Mouse (Mus musculus): ENCODE results near the gene Tmem11. TPM values are rescaled to one million over a fixed set of nuclear protein-coding genes. Genes with fewer than 3 reads are reported as not detected.
A peak's percentile ranks its signal among the peaks of the same experiment; 100 is the strongest.

Tmem11 gene
- total RNA-seq (2018; cell fraction: chromatin; rRNA removed): 10 to 100 TPM in 11 of 26 experiments, 1 to 10 TPM in 15; 4.6 to 15.0 (median 9.0) TPM
- total RNA-seq (2018; cell fraction: cytosol; rRNA removed): 10 to 100 TPM; 14.3 to 34.9 (median 24.2) TPM
- total RNA-seq (2018; cell fraction: nucleus; rRNA removed): 10 to 100 TPM in 18 of 26 experiments, 1 to 10 TPM in 8; 6.1 to 25.8 (median 14.1) TPM
- 18.3 to 26.9 TPM (median 20.6 TPM) in 3 replicates for polyA plus RNA-seq (2018)

DNA sequence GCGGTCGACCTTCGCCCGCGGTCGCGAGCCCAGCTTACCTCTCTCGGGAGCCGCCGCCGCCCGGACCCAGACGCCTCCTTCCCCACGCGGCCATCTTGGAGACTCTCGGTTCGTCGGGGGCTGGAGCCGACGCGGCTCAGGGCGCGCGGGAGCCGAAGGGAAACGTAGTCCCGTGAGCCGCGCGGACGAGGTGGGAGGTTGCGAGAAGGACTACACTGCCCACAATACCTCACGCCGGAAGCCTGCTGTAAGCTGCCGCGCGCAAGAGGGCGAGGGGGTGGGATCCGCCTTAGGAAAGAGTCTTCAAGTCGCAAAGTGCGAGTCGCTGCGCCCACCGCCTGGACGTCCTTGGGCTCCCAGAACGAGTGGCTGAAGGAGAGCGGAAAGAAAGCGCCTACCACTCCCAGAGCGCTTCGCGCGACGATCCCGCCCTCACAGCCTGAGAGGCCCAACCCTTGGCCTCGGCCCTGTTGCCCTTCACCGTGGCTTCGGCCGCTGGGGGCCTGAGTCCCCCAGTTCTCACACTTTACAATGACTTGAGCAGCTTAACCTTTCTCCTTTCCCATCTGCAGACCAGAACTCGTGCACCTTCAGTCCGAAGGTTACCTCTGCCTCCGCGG is at the start of gene Tmem11:
Gene Tmem11, minus strand, starts transcription at position 598 of the 620 bp plus-strand sequence.
- Histone ChIP-seq H3K36me3 (ENCODE audit: inconsistent target) (no peaks in the 10 kb centered on the region), H3K79me2 (ENCODE audit: inconsistent target) (peaks cover 47% of the 10 kb centered on the region), H3K27ac (peak within 1 kb of the TSS; percentile 82), H3K4me3 (ENCODE audit: inconsistent target) (peak within 1 kb of the TSS; percentile 73)
- under 1% methylated on average over 60 of the region's 62 CpGs for WGBS (ENCODE audit: missing documents)

DNA sequence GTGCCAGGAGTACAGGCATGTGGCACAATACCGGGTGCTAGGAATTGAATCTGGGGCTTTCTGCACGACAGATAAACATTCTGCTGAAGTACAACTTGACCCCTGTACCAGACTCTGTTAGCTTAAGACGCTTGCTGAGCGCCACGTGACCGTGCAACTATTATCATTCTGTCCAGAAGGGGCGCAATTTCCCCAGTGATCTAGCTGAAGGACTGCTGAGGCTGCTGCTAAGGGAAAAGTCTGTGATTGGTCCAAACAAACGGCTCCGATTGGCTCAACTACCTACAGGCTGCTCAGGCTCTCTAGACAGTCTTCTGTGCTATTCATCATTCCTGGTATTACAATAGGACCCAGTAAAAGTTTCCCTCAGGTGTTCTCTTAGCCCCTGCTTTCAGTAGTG is 48.2 kb upstream of the Tmem11 start:
- Histone ChIP-seq H3K27ac (no peak overlapping the region), H3K79me2 (ENCODE audit: inconsistent target) (peaks cover 10% of the 10 kb centered on the region), H3K4me3 (ENCODE audit: inconsistent target) (no peak overlapping the region), H3K36me3 (ENCODE audit: inconsistent target) (no peaks in the 10 kb centered on the region)
- 4% methylated on average over 9 of the region's 9 CpGs for WGBS (ENCODE audit: missing documents)

DNA sequence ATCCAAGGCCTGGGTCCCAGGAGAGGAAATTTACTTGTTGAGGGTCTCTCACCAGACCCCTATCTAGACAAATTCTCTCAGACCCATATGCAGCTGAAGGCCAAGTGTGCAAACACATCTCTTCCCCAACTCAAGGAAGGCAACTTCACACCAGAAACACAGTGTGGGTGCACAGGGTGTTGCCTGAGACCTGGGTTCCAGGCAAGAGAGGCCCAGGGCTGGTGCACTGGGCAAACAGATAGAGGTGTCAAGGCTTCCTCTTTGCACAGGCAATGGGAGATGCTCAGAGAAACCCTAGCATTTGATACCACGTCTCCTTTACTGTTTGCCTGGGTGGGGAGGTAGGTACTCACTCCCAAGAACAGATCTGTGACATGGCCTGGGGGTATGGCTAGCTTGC is 45.9 kb upstream of the Tmem11 start:
- 90% methylated on average over 1 of the region's 1 CpGs for WGBS (ENCODE audit: missing documents)
- H3K36me3 ChIP-seq (ENCODE audit: inconsistent target): no peaks in the 10 kb centered on the region
- peaks cover 6% of the 10 kb centered on the region; the same call in 1 of the 2 replicates for H3K79me2 ChIP-seq (ENCODE audit: inconsistent target)
- H3K27ac ChIP-seq: no peak overlapping the region
- no peak overlapping the region for H3K4me3 ChIP-seq (ENCODE audit: inconsistent target)

DNA sequence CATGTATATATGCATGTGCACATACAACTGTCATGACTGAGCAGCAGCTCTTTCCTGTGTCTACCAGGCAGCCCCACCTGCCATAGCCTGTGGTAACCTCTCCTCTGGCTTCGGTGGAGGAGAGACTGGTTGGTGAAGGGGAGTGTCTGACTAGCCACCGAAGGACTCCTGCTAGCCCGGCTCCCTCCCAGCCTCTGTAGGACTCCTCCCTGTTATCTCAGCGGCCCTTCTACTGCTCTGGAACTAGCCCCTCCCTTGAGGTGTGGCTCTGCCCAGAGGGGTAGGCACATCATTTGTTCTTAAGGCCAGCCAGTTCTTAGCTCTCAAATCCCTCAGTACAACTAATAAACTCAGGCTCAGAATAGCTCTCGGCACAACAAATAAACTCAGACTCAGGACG is 45.4 kb upstream of the Tmem11 start:
- Histone ChIP-seq H3K4me3 (ENCODE audit: inconsistent target) (no peak overlapping the region), H3K27ac (no peak overlapping the region), H3K79me2 (ENCODE audit: inconsistent target) (peaks cover 1% of the 10 kb centered on the region; the same call in 1 of the 2 replicates), H3K36me3 (ENCODE audit: inconsistent target) (no peaks in the 10 kb centered on the region)
- 90% methylated on average over 6 of the region's 6 CpGs for WGBS (ENCODE audit: missing documents)

DNA sequence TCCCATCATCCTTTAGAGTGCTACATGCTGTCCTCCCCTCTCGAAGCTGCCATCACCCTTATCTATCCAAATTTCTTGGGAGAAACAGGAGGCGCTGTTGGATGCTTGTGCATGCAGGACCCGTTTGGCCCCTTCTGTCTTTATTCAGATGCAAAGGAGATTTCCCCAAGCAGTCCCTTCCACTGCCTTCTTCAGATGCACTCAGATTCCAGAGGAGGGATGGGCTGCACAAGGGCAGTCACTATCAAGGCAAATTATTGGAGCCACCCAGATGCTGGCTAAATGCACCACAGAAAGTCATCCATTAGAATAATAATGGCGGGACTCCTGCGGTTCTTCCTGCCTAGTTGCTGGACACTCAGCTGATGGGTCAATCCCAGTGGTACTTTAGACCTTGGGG is 43.9 kb upstream of the Tmem11 start:
- H3K27ac ChIP-seq: no peak overlapping the region
- H3K36me3 ChIP-seq (ENCODE audit: inconsistent target): no peaks in the 10 kb centered on the region
- 96% methylated on average over 5 of the region's 5 CpGs for WGBS (ENCODE audit: missing documents)
- H3K79me2 ChIP-seq (ENCODE audit: inconsistent target): no peaks in the 10 kb centered on the region
- H3K4me3 ChIP-seq (ENCODE audit: inconsistent target): no peak overlapping the region

DNA sequence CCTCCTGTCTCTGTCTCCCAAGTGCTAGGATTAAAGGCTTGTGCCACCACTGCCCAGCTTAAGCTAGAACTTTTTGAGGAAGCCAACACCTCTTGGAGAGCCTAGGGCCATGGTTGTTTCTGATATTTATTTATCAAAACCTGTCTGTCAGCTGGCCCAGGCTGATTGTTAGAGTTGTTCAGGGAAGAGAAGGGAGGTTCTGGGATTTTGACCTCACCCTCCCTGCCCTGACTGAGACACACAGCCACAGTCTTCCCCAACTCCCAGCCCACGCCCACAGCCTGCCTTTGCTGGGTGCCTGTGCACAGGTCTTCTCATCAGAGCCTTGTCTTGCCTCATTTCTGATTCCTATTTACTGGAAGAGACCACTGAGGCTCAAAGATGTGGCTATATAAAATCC is 43.1 kb upstream of the Tmem11 start:
- no peaks in the 10 kb centered on the region for H3K36me3 ChIP-seq (ENCODE audit: inconsistent target)
- WGBS (ENCODE audit: missing documents): 100% methylated on average over 1 of the region's 1 CpGs

DNA sequence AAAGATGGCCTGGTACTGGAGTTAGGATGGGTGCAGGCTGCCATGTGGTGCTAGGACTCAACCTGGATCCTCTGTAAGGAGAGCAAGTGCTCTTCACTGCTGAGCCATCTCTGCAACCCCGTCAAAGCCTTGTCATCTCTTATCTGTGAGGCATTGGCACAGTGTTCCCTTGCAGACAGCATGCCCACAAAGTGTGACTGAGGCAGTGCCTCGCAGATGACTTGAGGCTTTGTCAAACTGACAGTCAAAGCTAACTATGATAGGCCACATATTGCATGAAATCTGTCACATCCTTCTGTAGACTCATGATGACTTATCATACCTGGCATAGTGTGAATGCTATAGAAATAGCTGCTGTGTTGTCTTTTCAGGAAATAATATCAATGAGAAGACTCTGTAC is 40.9 kb upstream of the Tmem11 start:
- H3K79me2 ChIP-seq (ENCODE audit: inconsistent target): no peaks in the 10 kb centered on the region
- no peaks in the 10 kb centered on the region for H3K36me3 ChIP-seq (ENCODE audit: inconsistent target)
- WGBS (ENCODE audit: missing documents): 100% methylated on average over 2 of the region's 2 CpGs
- H3K27ac ChIP-seq: no peak overlapping the region
- H3K4me3 ChIP-seq (ENCODE audit: inconsistent target): no peak overlapping the region

More for the DNA sequence above, 43.1 kb upstream of the Tmem11 start:
- H3K27ac ChIP-seq: no peak overlapping the region
- H3K4me3 ChIP-seq (ENCODE audit: inconsistent target): no peak overlapping the region
- no peaks in the 10 kb centered on the region for H3K79me2 ChIP-seq (ENCODE audit: inconsistent target)

DNA sequence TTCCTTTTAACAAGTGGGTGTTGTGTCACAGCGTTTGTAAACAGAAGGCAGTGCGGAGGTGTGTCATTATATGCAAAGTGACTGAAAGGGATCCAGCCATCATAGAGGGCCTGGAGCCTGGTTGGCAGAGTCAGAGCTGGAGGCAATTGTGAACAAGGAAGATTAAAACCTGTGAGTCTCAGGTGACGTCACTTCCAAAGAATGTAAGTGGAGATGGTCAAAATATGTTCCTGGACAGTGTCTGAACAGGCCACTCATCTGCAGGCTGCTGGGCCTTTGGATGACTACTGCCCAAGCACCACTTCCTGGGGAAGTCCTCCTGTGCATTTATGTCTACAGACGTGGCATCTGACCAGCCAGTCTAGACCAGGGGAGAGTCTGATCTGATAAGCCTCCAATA is 36.1 kb upstream of the Tmem11 start:
- Histone ChIP-seq H3K36me3 (ENCODE audit: inconsistent target) (no peaks in the 10 kb centered on the region), H3K79me2 (ENCODE audit: inconsistent target) (peaks cover 26% of the 10 kb centered on the region; the same call in 1 of the 2 replicates), H3K27ac (no peak overlapping the region), H3K4me3 (ENCODE audit: inconsistent target) (no peak overlapping the region)
- WGBS (ENCODE audit: missing documents): 80% methylated on average over 4 of the region's 4 CpGs

DNA sequence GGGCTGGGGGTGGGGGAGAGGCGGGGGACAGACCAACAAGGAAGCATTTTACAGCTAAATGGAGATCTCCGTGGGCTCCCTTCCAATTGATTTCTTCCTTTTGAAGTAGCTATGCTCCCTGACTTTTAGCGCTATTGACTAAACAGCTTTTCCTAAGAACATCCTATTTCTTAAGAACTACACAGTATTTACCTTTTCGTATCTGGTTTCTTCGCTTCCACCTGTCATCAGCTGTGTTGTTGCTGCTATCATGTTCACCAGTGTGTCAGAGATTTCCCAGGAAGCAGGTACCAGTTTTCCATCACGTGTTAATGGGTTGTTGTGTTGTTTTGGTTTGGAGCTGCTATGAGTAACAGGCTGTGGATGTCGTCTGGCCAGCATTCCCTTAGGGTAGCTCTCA is 35.4 kb upstream of the Tmem11 start, which contains the start of gene Natd1:
Gene Natd1, minus strand, starts transcription at position 260 of the 400 bp plus-strand sequence.
- Histone ChIP-seq H3K36me3 (ENCODE audit: inconsistent target) (no peaks in the 10 kb centered on the region), H3K4me3 (ENCODE audit: inconsistent target) (peak within 1 kb of the TSS; percentile 36), H3K79me2 (ENCODE audit: inconsistent target) (peaks cover 33% of the 10 kb centered on the region; the same call in 1 of the 2 replicates), H3K27ac (peak within 1 kb of the TSS; percentile 41)
- WGBS (ENCODE audit: missing documents): 53% methylated on average over 7 of the region's 7 CpGs

- WGBS (ENCODE audit: missing documents): under 1% methylated on average over 81 of the region's 86 CpGs
- Histone ChIP-seq H3K4me3 (ENCODE audit: inconsistent target) (peak overlapping the region; percentile 71), H3K27ac (peak overlapping the region; percentile 41), H3K79me2 (ENCODE audit: inconsistent target) (peaks cover 41% of the 10 kb centered on the region; the same call in 1 of the 2 replicates), H3K36me3 (ENCODE audit: inconsistent target) (no peaks in the 10 kb centered on the region)
Observed at GRCm38 (mm10) chr11:60913301-60914196, 34.5 kb upstream of the Tmem11 start.

GRCm38 (mm10) chr11:60912525-60912973 is 33.5 kb upstream of the Tmem11 start:
- Histone ChIP-seq H3K4me3 (ENCODE audit: inconsistent target) (peak overlapping the region; percentile 71), H3K36me3 (ENCODE audit: inconsistent target) (no peaks in the 10 kb centered on the region), H3K27ac (peak overlapping the region; percentile 22), H3K79me2 (ENCODE audit: inconsistent target) (peaks cover 41% of the 10 kb centered on the region; the same call in 1 of the 2 replicates)
- WGBS (ENCODE audit: missing documents): 26% methylated on average over 7 of the region's 7 CpGs

DNA sequence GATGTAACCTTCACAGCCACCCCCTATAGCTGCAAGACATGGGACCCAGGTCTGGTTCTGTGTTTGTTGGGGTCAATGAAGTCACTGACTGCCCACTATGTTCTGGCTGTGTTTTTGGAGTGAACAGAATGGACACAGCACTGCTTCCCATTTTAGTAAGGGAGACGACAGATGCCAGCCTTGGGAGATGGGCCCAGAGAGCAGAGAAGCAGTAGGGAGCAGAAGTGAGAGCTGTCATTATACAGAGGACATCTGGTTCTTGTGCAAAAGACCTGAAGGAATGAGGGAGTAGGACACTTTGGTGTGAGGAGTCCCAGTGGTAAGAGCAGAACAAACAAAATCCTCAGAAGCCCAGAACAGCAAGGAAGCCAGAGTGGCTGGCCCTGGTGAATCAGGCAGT is 30.6 kb upstream of the Tmem11 start:
- peaks cover 41% of the 10 kb centered on the region; the same call in 1 of the 2 replicates for H3K79me2 ChIP-seq (ENCODE audit: inconsistent target)
- H3K36me3 ChIP-seq (ENCODE audit: inconsistent target): peaks cover 21% of the 10 kb centered on the region
- WGBS (ENCODE audit: missing documents): 75% methylated on average over 1 of the region's 1 CpGs
- no peak overlapping the region for H3K4me3 ChIP-seq (ENCODE audit: inconsistent target)
- no peak overlapping the region for H3K27ac ChIP-seq

DNA sequence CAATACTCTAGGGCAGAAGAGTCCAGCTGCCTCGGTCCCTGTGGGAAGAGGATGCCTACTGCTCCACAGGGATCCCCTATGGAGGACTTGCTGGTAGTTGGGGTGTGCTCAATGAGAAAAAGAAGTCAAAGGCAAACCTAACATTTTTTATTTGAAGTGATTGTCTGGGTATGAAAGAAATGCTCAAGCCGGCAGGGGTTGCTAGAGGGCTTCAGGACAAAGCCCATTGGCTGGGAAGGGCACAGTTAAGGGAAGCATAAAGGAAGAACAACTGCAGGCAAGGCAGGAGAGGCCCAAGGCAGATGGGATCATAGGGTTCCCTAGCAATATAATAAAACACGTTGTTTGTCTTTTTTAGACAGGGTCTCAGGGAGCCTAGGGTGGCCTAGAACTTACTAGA is 29.0 kb upstream of the Tmem11 start:
- no peak overlapping the region for H3K27ac ChIP-seq
- peaks cover 40% of the 10 kb centered on the region; the same call in 1 of the 2 replicates for H3K79me2 ChIP-seq (ENCODE audit: inconsistent target)
- WGBS (ENCODE audit: missing documents): 93% methylated on average over 3 of the region's 3 CpGs
- peaks cover 25% of the 10 kb centered on the region for H3K36me3 ChIP-seq (ENCODE audit: inconsistent target)
- no peak overlapping the region for H3K4me3 ChIP-seq (ENCODE audit: inconsistent target)

GRCm38 (mm10) chr11:60906449-60906848 is 27.4 kb upstream of the Tmem11 start:
- H3K27ac ChIP-seq: no peak overlapping the region
- peaks cover 27% of the 10 kb centered on the region; the same call in 1 of the 2 replicates for H3K79me2 ChIP-seq (ENCODE audit: inconsistent target)
- 88% methylated on average over 4 of the region's 4 CpGs for WGBS (ENCODE audit: missing documents)
- H3K4me3 ChIP-seq (ENCODE audit: inconsistent target): no peak overlapping the region
- H3K36me3 ChIP-seq (ENCODE audit: inconsistent target): peaks cover 25% of the 10 kb centered on the region

All from macrophage (primary cell).